Mouse (Mus musculus) MEL (cell line): ENCODE data around the gene Susd4. TPM values are rescaled to one million over a fixed set of nuclear protein-coding genes. Genes with fewer than 3 reads are reported as not detected.

Source experiments
- DNase-seq: peaks from one replicate; pipeline ENCODE4 v3.0.0; 2011; ENCODE audit warnings: low read depth, low spot score
- H3K27ac ChIP-seq: 2 replicates; pipeline ENCODE4 v1.5.1; 2012; ENCODE audit warnings: low read depth, mild to moderate bottlenecking, control low read depth, low read length, moderate library complexity; ENCODE audit not compliant: control insufficient read depth
- H3K27me3 ChIP-seq, 2 experiments: fragments of 150-350 bp in 1 of 2; sonication (generic) in 1 of 2; 2 replicates each; pipeline ENCODE4 v1.6.1; 2012; ENCODE audit warnings: low read length in 2 of 2, mild to moderate bottlenecking in 2 of 2, improper control_type of control experiment in 1 of 2, moderate library complexity in 1 of 2; ENCODE audit not compliant: insufficient read depth in 2 of 2, control insufficient read depth in 1 of 2
- H3K36me3 ChIP-seq, 2 experiments: 2 replicates each; pipeline ENCODE4 v1.6.1; 2012 to 2014; ENCODE audit warnings: low read length in 2 of 2, improper control_type of control experiment in 1 of 2, inconsistent platforms in 1 of 2, mild to moderate bottlenecking in 1 of 2; ENCODE audit not compliant: insufficient read depth in 2 of 2, control insufficient read depth in 1 of 2
- H3K4me1 ChIP-seq, 2 experiments: fragments of 150-350 bp in 1 of 2; sonication (generic) in 1 of 2; 2 replicates each; pipeline ENCODE4 v1.6.1; 2012; ENCODE audit warnings: low read length in 2 of 2, improper control_type of control experiment in 1 of 2, mild to moderate bottlenecking in 1 of 2; ENCODE audit not compliant: insufficient read depth in 2 of 2, control insufficient read depth in 1 of 2
- H3K4me3 ChIP-seq, 2 experiments: fragments of 150-350 bp in 1 of 2; sonication (generic) in 1 of 2; 2 replicates each; pipeline ENCODE4 v1.5.1; 2012; ENCODE audit warnings: low read depth in 2 of 2, low read length in 2 of 2, mild to moderate bottlenecking in 2 of 2, moderate library complexity in 2 of 2, control low read depth in 1 of 2, improper control_type of control experiment in 1 of 2; ENCODE audit not compliant: control insufficient read depth in 1 of 2, insufficient read depth in 1 of 2
- H3K79me2 ChIP-seq: 2 replicates; pipeline ENCODE4 v1.6.1; 2012; ENCODE audit warnings: mild to moderate bottlenecking, low read length, moderate library complexity; ENCODE audit not compliant: control insufficient read depth, poor library complexity, insufficient read depth
- H3K9ac ChIP-seq: 2 replicates; pipeline ENCODE4 v1.6.1; 2012; ENCODE audit warnings: low read depth, mild to moderate bottlenecking, control low read depth, low read length, moderate library complexity; ENCODE audit not compliant: control insufficient read depth, poor library complexity, severe bottlenecking
- H3K9me3 ChIP-seq: fragments of 150-350 bp; sonication (generic); replicated peaks from 2 replicates; pipeline ENCODE4 v1.6.1; 2012; ENCODE audit warnings: mild to moderate bottlenecking, low read length, improper control_type of control experiment, moderate library complexity; ENCODE audit not compliant: insufficient read depth
- BHLHE40 ChIP-seq: IDR thresholded peaks from 2 replicates; pipeline ENCODE4 v1.6.1; 2012; ENCODE audit warnings: low read depth, mild to moderate bottlenecking, inconsistent platforms, low read length, improper control_type of control experiment, borderline replicate concordance
- CHD2 ChIP-seq: IDR thresholded peaks from 2 replicates; pipeline ENCODE4 v1.6.1; 2011; ENCODE audit warnings: low read length, improper control_type of control experiment
- ELF1 ChIP-seq: IDR thresholded peaks from 2 replicates; pipeline ENCODE4 v1.6.1; 2014; ENCODE audit warnings: low read depth, mild to moderate bottlenecking, inconsistent platforms, low read length, improper control_type of control experiment, moderate library complexity
- GABPA ChIP-seq: IDR thresholded peaks from 2 replicates; pipeline ENCODE4 v1.6.1; 2012; ENCODE audit warnings: low read depth, mild to moderate bottlenecking, inconsistent platforms, low read length, improper control_type of control experiment, moderate library complexity
- GATA1 ChIP-seq: IDR thresholded peaks from 2 replicates; pipeline ENCODE4 v1.6.1; 2011; ENCODE audit warnings: low read depth, low read length, improper control_type of control experiment
- MYC ChIP-seq: IDR thresholded peaks from 2 replicates; pipeline ENCODE4 v1.6.1; 2011; ENCODE audit warnings: low read depth, mild to moderate bottlenecking, low read length, improper control_type of control experiment, moderate library complexity
- NELFE ChIP-seq: IDR thresholded peaks from 2 replicates; pipeline ENCODE4 v1.6.1; 2011; ENCODE audit warnings: low read depth, low read length, improper control_type of control experiment
- POLR2AphosphoS5 ChIP-seq: IDR thresholded peaks from 2 replicates; pipeline ENCODE4 v1.6.1; 2012; ENCODE audit warnings: low read depth, borderline replicate concordance, mild to moderate bottlenecking, inconsistent platforms, low read length, moderate library complexity, mixed read lengths
- SMC3 ChIP-seq: IDR thresholded peaks from 2 replicates; pipeline ENCODE4 v1.6.1; 2011; ENCODE audit warnings: low read depth, low read length, improper control_type of control experiment
- UBTF ChIP-seq: IDR thresholded peaks from 2 replicates; pipeline ENCODE4 v1.6.1; 2012; ENCODE audit warnings: low read depth, mild to moderate bottlenecking, inconsistent platforms, low read length, improper control_type of control experiment, moderate library complexity, borderline replicate concordance; ENCODE audit not compliant: insufficient read depth
- USF2 ChIP-seq, 2 experiments: IDR thresholded peaks; 2 replicates each; pipeline ENCODE4 v1.6.1; 2011 to 2012; ENCODE audit warnings: improper control_type of control experiment in 2 of 2, low read length in 2 of 2, borderline replicate concordance in 1 of 2, inconsistent platforms in 1 of 2, low read depth in 1 of 2, mild to moderate bottlenecking in 1 of 2; ENCODE audit not compliant: insufficient read depth in 1 of 2
- ZC3H11A ChIP-seq: IDR thresholded peaks from 2 replicates; pipeline ENCODE4 v1.6.1; 2012; ENCODE audit warnings: low read depth, mild to moderate bottlenecking, inconsistent platforms, low read length, improper control_type of control experiment
- ZMIZ1 ChIP-seq: IDR thresholded peaks from 2 replicates; pipeline ENCODE4 v1.6.1; 2012; ENCODE audit warnings: low read depth, mild to moderate bottlenecking, inconsistent platforms, low read length, improper control_type of control experiment, moderate library complexity
- polyA plus RNA-seq, 2 experiments: library from polyadenylated mRNA; stranded (reverse) in 1 of 2; unstranded in 1 of 2; fragments of >175 nt in 1 of 2; fragments of >200 nt in 1 of 2; gene quantifications; 2 replicates each; pipeline versions ENCODE4 v1.2.1 to v1.2.4; 2012; ENCODE audit warnings: low replicate concordance in 2 of 2, low read depth in 1 of 2; ENCODE audit not compliant: insufficient read length in 2 of 2, insufficient read depth in 1 of 2, missing spikeins in 1 of 2
- total RNA-seq: library from RNA; depleted of rRNA; stranded (reverse); fragments of 300-350 nt; gene quantifications from 2 replicates; pipeline ENCODE4 v1.2.3, GENCODE M21; 2012

Gene Susd4
- total and polyA plus RNA-seq, 3 experiments, result not detected

- Histone ChIP-seq H3K4me1 (no peaks in the 10 kb centered on the region), H3K36me3 (no peaks in the 10 kb centered on the region), H3K27ac (no peak overlapping the region), H3K4me3 (no peak overlapping the region), H3K79me2 (no peaks in the 10 kb centered on the region), H3K27me3 (no peaks in the 10 kb centered on the region)
- no peak for DNase-seq
- TF ChIP-seq USF2 (IDR thresholded peaks at IDR 0.05; ENCODE audit: borderline replicate concordance in 1 of 2, insufficient read depth in 1 of 2, low read depth in 1 of 2, low read length in 2 of 2) (no peak), GABPA (no peak)
- TF ChIP-seq, all 39 proteins: peak for 0
- H3K9me3 ChIP-seq, result no peaks in the 10 kb centered on the region
- no peak overlapping the region for H3K9ac ChIP-seq
Measured at GRCm38 (mm10) chr1:182788896-182789295, 25.2 kb downstream of the Susd4 start.

GRCm38 (mm10) chr1:182792521-182793071 lies 28.9 kb downstream of the Susd4 start:
- Histone ChIP-seq H3K27me3 (no peaks in the 10 kb centered on the region), H3K36me3 (no peaks in the 10 kb centered on the region), H3K4me3 (no peak overlapping the region), H3K9ac (no peak overlapping the region), H3K4me1 (no peaks in the 10 kb centered on the region), H3K79me2 (no peaks in the 10 kb centered on the region), H3K9me3 (no peaks in the 10 kb centered on the region), H3K27ac (no peak overlapping the region)
- DNase-seq, result no peak
- TF ChIP-seq BHLHE40, result no peak
- TF ChIP-seq MYC, result no peak
- no peak for TF ChIP-seq NELFE
- no peak for TF ChIP-seq ZMIZ1
- no peak for TF ChIP-seq SMC3

- DNase-seq, result no peak
- H3K9me3 ChIP-seq, result no peaks in the 10 kb centered on the region
Measured at GRCm38 (mm10) chr1:182794221-182794620, 30.6 kb downstream of the Susd4 start.

GRCm38 (mm10) chr1:182794628-182795027 lies 31.0 kb downstream of the Susd4 start:
- no peak for DNase-seq
- no peaks in the 10 kb centered on the region for H3K4me1 ChIP-seq
- no peak overlapping the region for H3K4me3 ChIP-seq
- H3K79me2 ChIP-seq, result no peaks in the 10 kb centered on the region
- H3K36me3 ChIP-seq, result no peaks in the 10 kb centered on the region
- H3K9ac ChIP-seq, result no peak overlapping the region
- H3K27ac ChIP-seq, result no peak overlapping the region
- no peaks in the 10 kb centered on the region for H3K9me3 ChIP-seq
- H3K27me3 ChIP-seq, result no peaks in the 10 kb centered on the region
- TF ChIP-seq ELF1, result no peak
- no peak for TF ChIP-seq POLR2AphosphoS5
- no peak for TF ChIP-seq ZMIZ1
- TF ChIP-seq UBTF, result no peak
- no peak for TF ChIP-seq CHD2
- TF ChIP-seq NELFE, result no peak

More at GRCm38 (mm10) chr1:182794221-182794620, 30.6 kb downstream of the Susd4 start:
- Histone ChIP-seq H3K4me1 (no peaks in the 10 kb centered on the region), H3K27ac (no peak overlapping the region), H3K79me2 (no peaks in the 10 kb centered on the region), H3K9ac (no peak overlapping the region), H3K36me3 (no peaks in the 10 kb centered on the region), H3K27me3 (no peaks in the 10 kb centered on the region), H3K4me3 (no peak overlapping the region)
- TF ChIP-seq GABPA, result no peak
- no peak for TF ChIP-seq GATA1
- no peak for TF ChIP-seq ZC3H11A
